Mouse (Mus musculus): ENCODE results near the gene Ahrr.

GRCm38 (mm10) chr13:74167057-74167413 is 125.1 kb downstream of the Ahrr start:
- no peak for TF ChIP-seq POLR2A (IDR thresholded peaks at IDR 0.05; ENCODE audit: insufficient read depth, low read length)
- TF ChIP-seq CTCF (IDR thresholded peaks at IDR 0.05; ENCODE audit: low read depth, low read length): no peak
